ENCODE assay signal across 16 mouse cellular contexts in the genomic region with DNA sequence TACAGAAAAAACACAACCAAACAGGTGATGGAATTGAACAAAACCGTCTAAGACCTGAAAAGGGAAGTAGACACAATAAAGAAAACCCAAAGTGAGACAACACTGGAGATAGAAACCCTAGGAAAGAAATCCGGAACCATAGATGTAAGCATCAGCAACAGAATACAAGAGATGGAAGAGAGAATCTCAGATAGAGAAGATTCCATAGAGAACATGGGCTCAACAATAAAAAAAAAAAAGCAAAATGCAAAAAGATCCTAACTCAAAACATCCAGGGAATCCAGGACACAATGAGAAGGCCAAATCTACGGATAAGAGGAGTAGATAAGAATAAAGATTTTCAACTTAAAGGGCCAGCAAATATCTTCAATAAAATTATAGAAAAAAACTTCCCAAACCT. TPM values are rescaled to one million over a fixed set of nuclear protein-coding genes. Genes with fewer than 3 reads are reported as not detected.
DNase-seq lines count a peak whose midpoint lies in the region; ATAC-seq and TF ChIP-seq lines count a peak whose summit lies in the region.
"Not testable (repeated sequence)": the region's sequence is repeated elsewhere in the genome, so short reads cannot be mapped to it uniquely, and the experiment has no call there.
"Had no signal": no experiment of that assay in that cellular context is flagged by ENCODE, and none has a peak within 500 bp of the region (broad histone marks: within the 10 kb centered on the region; RNA-seq: fewer than 3 reads in every experiment).

A gene (minus strand): TSS at position 101 of the 400 bp plus-strand sequence.

- not testable (repeated sequence) for H3K9me3 ChIP-seq in intestine, embryonic 14.5 days (ENCODE audit: control insufficient read depth, low read length); intestine, embryonic 16.5 days (ENCODE audit: control insufficient read depth, low read length); stomach, embryonic 16.5 days (replicated peaks; ENCODE audit: control insufficient read depth, low read length)

- not testable (repeated sequence) for DNase-seq in intestine, embryonic 14.5 days (ENCODE audit: low spot score); spleen, adult 2 months (ENCODE audit: low read depth in 1 of 2, low spot score in 2 of 2)

- not testable (repeated sequence) for H3K27me3 ChIP-seq in intestine, embryonic 14.5 days (replicated peaks; ENCODE audit: control insufficient read depth, insufficient read depth, low read length); intestine, embryonic 16.5 days (replicated peaks; ENCODE audit: control insufficient read depth, insufficient read depth, low read length); myocyte (ENCODE audit: control insufficient read depth, insufficient read depth, insufficient read length); spleen, adult 2 months (ENCODE audit: control insufficient read depth, insufficient read depth, low read length); stomach, embryonic 16.5 days (ENCODE audit: control insufficient read depth, insufficient read depth, low read length); testis, adult 2 months (ENCODE audit: control insufficient read depth, insufficient read depth, low read length)

- not testable (repeated sequence) for H3ac ChIP-seq in myocyte (ENCODE audit: control insufficient read depth, insufficient read length)

- H3K4me1 ChIP-seq in intestine, embryonic 14.5 days (replicated peaks; ENCODE audit: control insufficient read depth, insufficient read depth, low read length); intestine, embryonic 16.5 days (ENCODE audit: control insufficient read depth, insufficient read depth, low read length); spleen, adult 2 months (ENCODE audit: control insufficient read depth, insufficient read depth, insufficient read length); stomach, embryonic 16.5 days (ENCODE audit: control insufficient read depth, insufficient read depth, low read length); testis, adult 2 months (ENCODE audit: control insufficient read depth, insufficient read depth, low read length): not testable (repeated sequence)

- H3K4me2 ChIP-seq in intestine, embryonic 14.5 days (ENCODE audit: low read length); intestine, embryonic 16.5 days (ENCODE audit: low read depth, low read length); myocyte (ENCODE audit: low read depth); stomach, embryonic 16.5 days (ENCODE audit: low read depth, low read length): not testable (repeated sequence)

- not testable (repeated sequence) for H3K4me3 ChIP-seq in intestine, embryonic 14.5 days (ENCODE audit: low read depth, low read length); intestine, embryonic 16.5 days (ENCODE audit: low read length); myocyte; spleen, adult 2 months (ENCODE audit: extremely low read depth, insufficient read depth, insufficient read length); stomach, embryonic 16.5 days (replicated peaks; ENCODE audit: low read length); testis, adult 2 months (ENCODE audit: control insufficient read depth, low read depth, low read length)

- H3K9ac ChIP-seq in intestine, embryonic 14.5 days (ENCODE audit: low read length); intestine, embryonic 16.5 days (ENCODE audit: low read depth, low read length); stomach, embryonic 16.5 days (ENCODE audit: low read length): not testable (repeated sequence)

- not testable (repeated sequence) for ATAC-seq in intestine, embryonic 14.5 days (replicated peaks; ENCODE audit: low FRiP score, low TSS enrichment, low read depth); intestine, embryonic 16.5 days; stomach, embryonic 16.5 days (ENCODE audit: insufficient read depth, low FRiP score)

- TF ChIP-seq CTCF in spleen, adult 2 months (IDR thresholded peaks at IDR 0.05; ENCODE audit: extremely low read depth, insufficient read depth, insufficient read length, insufficient replicate concordance); testis, adult 2 months (IDR thresholded peaks at IDR 0.05; ENCODE audit: control insufficient read depth, insufficient read depth, insufficient replicate concordance, low read depth, low read length): not testable (repeated sequence)

- H3K27ac ChIP-seq in intestine, embryonic 14.5 days (ENCODE audit: low read depth); intestine, embryonic 16.5 days (ENCODE audit: low read length); spleen, adult 2 months (ENCODE audit: insufficient read depth, low read length); stomach, embryonic 16.5 days (ENCODE audit: low read length); testis, adult 2 months (ENCODE audit: control insufficient read depth, insufficient read depth, low read depth, low read length): not testable (repeated sequence)

- not testable (repeated sequence) for TF ChIP-seq POLR2A in myocyte (IDR thresholded peaks at IDR 0.05; ENCODE audit: insufficient read length, low read depth); spleen, adult 2 months (IDR thresholded peaks at IDR 0.05; ENCODE audit: low read depth, low read length); testis, adult 2 months (IDR thresholded peaks at IDR 0.05; ENCODE audit: control insufficient read depth, low read depth, low read length)

- not testable (repeated sequence) for H3K36me3 ChIP-seq in intestine, embryonic 14.5 days (ENCODE audit: control insufficient read depth, insufficient read depth, low read length); intestine, embryonic 16.5 days (ENCODE audit: control insufficient read depth, insufficient read depth, low read length); myocyte (ENCODE audit: control insufficient read depth, insufficient read depth); spleen, adult 2 months (ENCODE audit: control insufficient read depth, insufficient read depth, low read length); stomach, embryonic 16.5 days (ENCODE audit: control insufficient read depth, insufficient read depth, low read length); testis, adult 2 months (ENCODE audit: control insufficient read depth, insufficient read depth, low read length)

- 72% methylated on average over 3 of the region's 3 CpGs for WGBS in intestine, embryonic 14.5 days
- WGBS in intestine, embryonic 16.5 days: 68% methylated on average over 3 of the region's 3 CpGs
- 67% methylated on average over 3 of the region's 3 CpGs for WGBS in spleen, adult 2 months
- WGBS in stomach, embryonic 16.5 days: 73% methylated on average over 3 of the region's 3 CpGs

- H3K79me2 ChIP-seq in myocyte (ENCODE audit: control insufficient read depth, insufficient read depth): not testable (repeated sequence)

RNA-seq across cellular contexts. Expression of the gene that starts here (rescaled TPM):
- 15.8 TPM in 1 of 2 replicates, not detected in the other for polyA plus RNA-seq in intestine, embryonic 14.5 days (2014; fragmentation: Nextera tagmentation; extraction: Ambion mirVana)
- 132 and 195 TPM in 2 replicates for polyA plus RNA-seq in intestine, embryonic 16.5 days (2015; fragmentation: Nextera tagmentation; extraction: Ambion mirVana)
- 34.1 TPM for polyA plus RNA-seq in myocyte (2012; fragmentation: generic; extraction: Trizol)
- polyA plus RNA-seq in spleen, adult 2 months (2012; rRNA removed): 2,461 and 4,668 TPM in 2 replicates
- 243 and 344 TPM in 2 replicates for polyA plus RNA-seq in stomach, embryonic 16.5 days (2015; fragmentation: Nextera tagmentation; extraction: Ambion mirVana)
- 12.1 TPM in 2 replicates for polyA plus RNA-seq in testis, adult 2 months (2012; rRNA removed)
- polyA plus RNA-seq: CD4-positive, CD25-positive, alpha-beta regulatory T cell, adult 4 months; cerebellum, adult 2 months; cortical plate, adult 2 months; embryonic facial prominence, embryonic 10.5 days; embryonic facial prominence, embryonic 12.5 days; embryonic facial prominence, embryonic 14.5 days; forebrain, embryonic 11.5 days; forebrain, embryonic 13.5 days; G1E; Patski had no signal
